Mouse (Mus musculus) gastrocnemius, adult 18-20 months (tissue): ENCODE measurements around the gene Hs6st2. TPM values are rescaled to one million over a fixed set of nuclear protein-coding genes. Genes with fewer than 3 reads are reported as not detected.

ENCODE experiments used
- DNase-seq: peaks from one replicate; pipeline ENCODE4 v3.0.0; 2021; ENCODE audit warnings: low spot score
- total RNA-seq, 2 experiments: library from RNA; stranded (reverse); gene quantifications; 2 replicates each; pipeline ENCODE4 v1.2.3; 2021

Hs6st2 gene
- total RNA-seq, 2 experiments from 2014 or later = 3.2 to 3.5 TPM

GRCm38 (mm10) chrX:51590448-51591010, 91.1 kb downstream of the Hs6st2 start:
- DNase-seq = no peak

DNA sequence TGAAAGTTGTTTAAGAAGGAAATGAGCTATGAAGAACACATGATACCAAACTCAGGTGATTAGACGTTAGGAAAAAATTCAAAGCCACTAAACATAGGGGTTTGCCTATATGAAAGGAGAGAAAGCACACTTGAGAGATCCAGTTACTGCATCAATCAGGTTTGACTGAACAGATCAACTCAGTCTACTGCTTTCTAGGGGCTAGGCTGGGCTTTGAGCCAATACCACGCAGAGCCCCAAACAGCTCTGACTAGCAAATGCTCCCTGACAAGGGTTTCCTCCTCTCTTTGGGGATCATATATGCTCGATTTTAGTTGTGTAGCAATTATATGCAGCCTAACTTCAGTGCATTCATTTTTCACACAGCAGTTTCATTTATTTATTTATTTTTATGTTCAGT, 96.2 kb downstream of the Hs6st2 start:
- no peak for DNase-seq

- no peak for DNase-seq
Measured at GRCm38 (mm10) chrX:51581704-51582103, 100.0 kb downstream of the Hs6st2 start.

DNA sequence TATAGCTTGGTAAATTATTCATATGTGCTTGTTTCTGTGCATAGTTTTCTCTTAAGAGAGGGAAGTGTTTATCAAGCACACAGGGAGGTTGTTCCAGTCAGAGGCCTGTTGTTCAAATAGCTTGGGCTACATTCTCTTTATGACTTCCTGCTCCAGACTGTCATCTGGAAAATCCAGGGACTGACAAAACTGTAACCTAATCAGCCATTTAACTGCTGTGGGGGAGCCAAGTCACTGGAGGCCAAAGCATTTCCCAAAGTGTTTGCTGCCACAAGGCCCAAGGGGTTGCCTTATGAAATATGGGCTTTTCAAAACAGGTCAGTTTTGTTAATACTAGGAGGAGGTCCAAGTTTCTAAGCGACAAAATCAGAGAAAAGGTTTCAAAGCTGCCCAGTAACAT, 119.8 kb downstream of the Hs6st2 start:
- DNase-seq = no peak

GRCm38 (mm10) chrX:51539626-51540025, 142.0 kb downstream of the Hs6st2 start:
- DNase-seq = no peak

DNA sequence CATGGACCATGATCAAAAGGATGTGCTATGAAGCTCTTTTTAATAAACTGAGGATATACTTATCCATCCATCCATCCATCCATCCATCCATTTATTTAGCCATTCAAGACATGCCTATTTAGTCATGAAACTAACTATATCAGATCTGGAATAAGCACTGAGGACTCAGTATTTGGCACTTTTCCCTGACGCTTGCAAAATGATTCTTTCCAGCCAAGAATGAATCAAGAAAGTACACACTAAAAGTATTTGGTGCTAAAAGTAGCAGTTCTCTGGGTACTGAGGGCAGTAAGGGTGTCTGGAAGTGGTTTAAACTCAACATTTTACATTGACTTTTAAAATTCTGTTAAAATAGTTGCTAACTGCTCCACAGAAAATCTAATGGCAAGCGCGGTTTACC, 144.6 kb downstream of the Hs6st2 start:
- no peak for DNase-seq

- no peak for DNase-seq
Measured at GRCm38 (mm10) chrX:51535226-51535625, 146.4 kb downstream of the Hs6st2 start.

- no peak for DNase-seq
Measured at GRCm38 (mm10) chrX:51531136-51531535, 150.5 kb downstream of the Hs6st2 start.

DNA sequence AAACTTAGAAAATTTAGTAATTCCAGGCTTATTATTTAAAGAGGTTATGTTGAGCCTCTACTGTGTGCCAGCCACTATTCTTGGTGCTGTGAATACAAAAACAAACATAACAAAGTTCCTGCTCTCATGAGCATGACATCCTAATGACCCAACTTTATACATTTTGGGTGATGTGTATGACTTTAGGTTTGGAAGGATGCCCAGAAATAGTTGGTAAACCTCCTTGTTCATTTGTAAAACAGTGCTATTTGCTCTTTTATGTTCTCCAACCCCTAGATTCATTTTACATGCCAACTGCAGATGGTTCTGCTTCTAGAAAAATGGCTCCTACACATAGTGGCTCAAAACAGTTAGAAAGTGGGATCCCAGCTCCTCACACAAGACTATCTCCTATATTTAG, 153.1 kb downstream of the Hs6st2 start:
- DNase-seq = no peak

GRCm38 (mm10) chrX:51514831-51515230, 166.8 kb downstream of the Hs6st2 start:
- no peak for DNase-seq

GRCm38 (mm10) chrX:51506526-51506925, 175.1 kb downstream of the Hs6st2 start:
- no peak for DNase-seq

GRCm38 (mm10) chrX:51505691-51506090, 176.0 kb downstream of the Hs6st2 start:
- no peak for DNase-seq

DNA sequence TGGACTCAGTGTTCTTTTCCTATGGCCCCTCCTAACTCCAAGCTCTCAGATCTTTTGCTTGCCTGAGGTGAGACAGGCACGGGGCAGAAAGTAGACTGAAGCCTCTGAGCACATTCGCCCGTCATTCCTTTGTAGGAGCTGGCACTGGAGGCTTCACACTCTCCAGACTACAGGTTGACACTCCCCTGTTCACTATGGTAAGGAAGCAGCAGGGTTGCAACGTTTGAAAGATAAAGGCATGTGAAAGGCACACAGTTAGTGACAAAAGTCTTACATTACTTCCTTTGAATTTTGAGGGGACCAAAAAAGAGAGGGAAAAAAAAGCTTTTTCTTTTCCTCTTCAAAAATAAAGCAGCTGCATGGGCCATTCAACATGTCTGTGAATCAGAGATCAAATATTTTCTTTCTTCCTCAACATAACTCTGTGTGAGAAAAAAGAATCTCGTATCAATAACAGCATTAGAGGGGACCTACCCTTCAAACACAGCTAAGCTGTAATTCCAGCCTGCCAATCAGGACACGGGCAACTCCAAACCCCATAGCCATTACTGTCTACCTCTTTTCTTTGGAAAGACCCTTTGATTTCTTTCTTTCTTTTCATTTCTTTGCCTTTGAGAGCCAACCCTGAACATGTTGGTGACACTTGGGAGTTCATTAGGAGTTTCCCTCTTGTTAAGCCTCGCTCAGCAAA, 177.7 kb downstream of the Hs6st2 start:
- no peak for DNase-seq

DNA sequence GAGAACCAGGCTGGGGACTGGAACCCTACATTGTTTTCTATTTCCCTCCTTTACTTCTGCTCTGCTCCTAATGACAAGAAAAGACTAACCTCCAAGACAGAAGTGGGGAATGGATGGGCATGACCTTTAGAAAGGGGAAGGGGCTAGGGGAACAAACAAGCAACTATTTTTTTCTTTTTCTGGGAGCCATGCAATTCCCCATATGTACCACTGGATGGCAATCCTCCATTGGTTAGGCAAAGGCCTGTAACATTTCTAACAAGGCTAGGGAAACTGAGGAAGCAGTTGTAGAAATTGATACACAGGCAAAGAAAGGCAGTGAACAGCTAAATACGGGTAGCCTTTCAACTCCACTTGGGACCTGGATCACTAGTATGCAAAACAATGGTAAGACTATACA, 183.8 kb downstream of the Hs6st2 start:
- no peak for DNase-seq

GRCm38 (mm10) chrX:51488374-51488773, 193.3 kb downstream of the Hs6st2 start:
- no peak for DNase-seq

- no peak for DNase-seq
Measured at GRCm38 (mm10) chrX:51469411-51469810, 212.2 kb downstream of the Hs6st2 start.

- DNase-seq = no peak
Measured at GRCm38 (mm10) chrX:51461413-51461812, 220.2 kb downstream of the Hs6st2 start.

GRCm38 (mm10) chrX:51443366-51443765, 238.3 kb downstream of the Hs6st2 start:
- DNase-seq = no peak

GRCm38 (mm10) chrX:51431706-51432105, 249.9 kb downstream of the Hs6st2 start:
- no peak for DNase-seq

- DNase-seq = no peak
Measured at GRCm38 (mm10) chrX:51425031-51425430, 256.6 kb downstream of the Hs6st2 start.

GRCm38 (mm10) chrX:51410289-51410688, 271.4 kb downstream of the Hs6st2 start:
- DNase-seq = no peak

DNA sequence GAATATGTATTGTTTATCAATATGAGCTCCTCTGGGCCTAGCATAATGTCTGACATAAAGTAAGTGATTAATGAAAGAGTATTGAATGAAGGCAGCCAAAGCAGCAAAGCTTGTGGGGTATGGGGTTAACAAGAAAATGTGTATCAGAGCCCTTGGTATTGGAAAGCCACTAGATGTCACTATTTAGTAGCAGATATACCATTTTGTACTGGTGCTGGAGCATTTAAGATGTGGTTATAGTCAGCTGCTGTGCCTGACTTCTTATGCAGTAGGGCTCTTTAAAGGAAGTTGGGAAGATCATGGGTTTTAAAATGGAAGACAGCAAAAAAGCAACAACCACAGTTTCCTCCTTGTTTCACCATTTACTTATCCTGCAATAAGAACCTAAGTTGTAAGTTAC, 284.2 kb downstream of the Hs6st2 start:
- DNase-seq = no peak

- peak; percentile 36 for DNase-seq
Measured at GRCm38 (mm10) chrX:51374670-51375069, 307.0 kb downstream of the Hs6st2 start.
